Mouse (Mus musculus) induced T-regulatory cell, adult 2 months (primary cell): ENCODE data around the gene Psmb2.

Experiments
- DNase-seq: peaks from one replicate; pipeline ENCODE4 v3.0.0-alpha.2; 2012; ENCODE audit warnings: low read depth

Psmb2 gene

DNA sequence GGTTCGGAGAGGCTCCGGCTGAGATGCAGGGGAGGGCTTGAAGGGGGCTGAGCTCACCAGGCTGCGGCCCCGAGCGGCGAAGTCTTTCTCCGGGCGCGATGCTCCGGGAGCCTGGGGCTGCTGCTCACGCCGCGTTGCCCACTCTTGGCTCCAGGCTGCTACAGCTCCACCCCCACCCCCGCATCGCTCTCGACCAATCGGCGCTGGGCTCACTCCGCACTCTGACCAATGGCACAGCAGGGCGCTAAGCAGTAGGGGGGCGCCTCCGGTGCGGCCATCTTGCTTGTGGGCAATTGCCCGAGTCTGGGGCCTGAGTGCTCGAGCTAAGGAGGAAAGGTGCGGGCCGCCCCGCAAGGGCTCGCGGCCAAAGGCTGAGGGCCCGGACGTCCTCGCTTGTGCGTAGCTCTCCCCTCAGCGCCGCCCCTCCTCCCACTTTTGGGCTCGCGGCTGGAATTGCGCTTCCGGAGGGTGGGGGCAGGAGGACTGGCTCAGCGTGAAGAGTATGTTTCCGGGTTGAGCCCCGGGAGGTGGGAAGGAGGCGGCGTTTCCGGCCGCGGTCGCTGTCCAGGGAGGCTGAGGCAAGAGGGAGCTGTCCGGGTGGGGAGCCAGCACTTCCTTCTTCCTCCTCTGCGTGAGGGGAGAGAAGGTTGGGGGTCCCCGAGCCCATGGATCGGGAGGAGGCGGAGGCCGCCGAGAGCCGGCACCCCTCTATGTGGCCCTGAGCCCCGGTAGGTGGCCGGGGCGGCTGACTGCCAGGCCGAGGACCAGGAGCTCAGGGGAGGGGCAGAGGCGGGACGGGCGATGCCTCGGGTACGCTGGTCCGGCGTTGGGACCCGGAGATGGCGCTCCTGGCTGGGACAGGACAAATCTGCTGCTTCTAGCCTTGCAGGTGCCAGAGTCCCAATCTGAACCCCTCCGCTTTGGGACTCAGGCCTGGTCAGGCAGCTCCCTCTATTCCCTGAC, 76.1 kb downstream of the Psmb2 start, which contains the start of the genes Ncdn and AU040320:
TSS of gene Ncdn (minus strand) at position 171 of the 963 bp plus-strand sequence.
TSS of gene AU040320 (plus strand) at position 277 of the 963 bp plus-strand sequence.
- peak; percentile 97 for DNase-seq

DNA sequence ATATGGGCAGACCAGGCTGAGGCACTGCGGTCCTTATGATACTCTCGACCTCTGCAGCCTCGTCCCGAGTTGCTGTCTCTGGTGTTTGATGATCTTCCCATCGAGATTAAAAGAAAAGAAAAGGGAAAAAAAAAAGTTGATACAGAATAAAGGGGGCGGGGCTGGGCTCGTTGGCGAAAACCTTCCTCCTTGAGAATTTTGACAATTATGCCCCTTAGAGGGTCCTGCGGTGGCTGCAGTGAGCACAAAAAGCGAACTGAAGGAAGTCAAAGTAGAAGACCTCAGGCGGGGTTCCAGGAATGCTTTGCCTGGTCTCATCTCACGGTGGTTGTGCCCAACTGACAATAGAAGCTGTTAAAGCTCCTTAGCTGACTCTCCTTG, 76.8 kb downstream of the Psmb2 start:
- no peak for DNase-seq

DNA sequence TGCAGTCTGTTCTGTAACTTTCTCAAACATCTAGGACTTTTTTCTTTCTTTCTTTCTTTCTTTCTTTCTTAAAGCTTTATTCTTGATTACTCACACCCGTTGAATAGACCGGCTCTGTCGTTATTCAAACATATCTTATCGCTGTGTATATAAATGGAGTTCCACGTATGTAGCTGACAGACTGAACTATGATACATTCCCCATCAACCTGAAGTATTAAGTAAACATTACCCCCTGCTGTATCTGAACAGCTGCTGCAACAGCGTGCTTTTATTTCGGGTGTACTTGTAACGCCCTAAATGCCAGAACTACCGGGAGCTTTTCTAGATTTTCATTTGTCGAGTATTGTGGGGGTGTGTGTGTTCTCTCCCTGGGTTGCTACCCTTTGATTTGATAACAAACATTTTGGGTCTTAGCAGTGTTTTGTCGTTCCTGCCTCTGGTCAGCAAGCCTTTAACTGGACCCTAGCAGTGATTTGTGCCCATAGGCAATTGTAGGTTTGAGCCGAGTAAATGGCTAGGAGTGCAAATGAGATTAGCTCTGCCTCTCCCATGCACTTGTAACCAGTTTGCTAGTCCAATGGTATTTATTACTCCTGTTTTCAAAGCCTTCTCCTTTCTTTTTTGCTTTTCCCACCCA, 77.4 kb downstream of the Psmb2 start:
- no peak for DNase-seq

DNA sequence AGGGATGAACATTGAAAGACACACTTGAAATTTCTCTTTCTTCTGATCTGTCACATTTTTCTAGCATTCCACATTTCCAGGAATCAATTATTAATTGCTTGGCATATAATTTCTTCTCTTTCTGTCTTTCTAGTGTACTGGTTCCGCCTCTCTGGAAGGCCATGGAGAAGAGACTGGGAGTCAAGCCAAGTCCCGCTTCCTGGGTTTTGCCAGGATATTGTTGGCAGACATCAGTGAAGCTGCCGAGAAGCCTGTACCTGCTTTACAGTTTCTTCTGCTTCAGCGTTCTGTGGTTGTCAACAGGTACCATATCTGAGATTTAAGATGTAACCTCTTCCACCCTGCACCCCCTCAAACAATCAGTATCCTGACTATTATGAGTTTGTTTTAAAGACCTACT, 79.3 kb downstream of the Psmb2 start:
- DNase-seq = no peak

DNA sequence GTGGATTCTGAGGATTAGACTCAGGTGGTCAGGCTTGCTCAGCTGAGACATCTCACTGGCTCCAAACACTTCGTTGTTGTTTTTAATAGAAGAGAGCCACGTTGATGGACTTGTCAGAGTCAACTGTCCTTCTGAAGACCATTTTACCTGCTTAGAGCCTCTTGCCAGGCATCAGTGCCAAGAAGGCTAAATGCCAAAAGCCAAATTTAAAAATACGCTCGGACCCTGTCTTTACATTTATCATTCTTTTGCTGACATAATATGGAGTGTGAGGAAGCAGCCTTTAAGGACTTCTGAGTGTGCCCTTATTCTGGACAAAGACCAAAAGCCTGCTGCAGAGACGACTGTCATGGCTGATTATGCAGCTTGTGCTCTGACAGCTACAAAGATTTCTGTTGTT, 80.9 kb downstream of the Psmb2 start:
- no peak for DNase-seq
